Mouse (Mus musculus) heart, adult 9 months (tissue): Measurements from ENCODE around the gene Arid1b.

Experiments used
- DNase-seq, 2 experiments: peaks; one replicate each; pipeline ENCODE4 v3.0.0; 2022; ENCODE audit warnings: low spot score in 2 of 2

Gene Arid1b

DNA sequence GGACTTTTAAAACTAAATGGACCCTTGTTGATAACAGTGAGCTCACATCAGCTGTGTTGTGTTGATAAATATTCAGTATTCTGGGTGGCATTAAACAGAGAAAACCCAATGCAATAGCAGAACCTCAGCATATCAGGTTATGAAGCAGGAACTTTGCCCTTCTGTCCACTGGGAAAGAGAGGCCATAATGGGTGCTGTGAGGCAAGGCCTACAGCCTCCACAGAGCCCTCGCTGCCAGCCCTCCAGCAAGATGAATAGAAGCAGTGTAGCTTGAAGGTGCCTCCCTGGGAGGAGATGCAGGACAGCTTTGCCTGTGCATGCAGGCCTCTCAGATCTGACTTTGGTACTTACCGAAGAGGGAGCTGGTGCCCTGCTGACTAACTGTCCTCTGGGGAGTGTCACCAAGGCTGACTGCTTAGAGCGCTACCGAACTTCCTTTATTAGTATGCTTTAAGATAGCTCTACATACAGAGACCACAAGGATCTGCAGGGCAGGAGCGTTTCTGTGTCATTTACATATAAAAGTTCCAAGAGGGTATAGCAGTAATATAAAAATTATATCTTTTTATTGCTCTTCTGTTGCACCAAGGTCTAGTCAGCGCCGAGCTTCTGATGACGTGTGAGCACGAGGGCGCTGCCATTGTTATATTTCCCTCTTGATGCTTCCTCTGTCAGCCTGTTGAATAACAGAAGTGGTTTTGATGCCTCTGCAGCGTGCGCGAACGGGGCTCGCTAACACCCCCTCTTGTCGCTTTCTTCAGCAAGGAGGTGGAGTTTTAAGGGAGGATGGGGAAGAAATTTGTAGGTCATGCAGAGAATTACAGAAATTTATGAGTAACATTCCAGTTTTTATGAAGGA lies 244.5 kb downstream of the Arid1b start:
- DNase-seq: no peak

DNA sequence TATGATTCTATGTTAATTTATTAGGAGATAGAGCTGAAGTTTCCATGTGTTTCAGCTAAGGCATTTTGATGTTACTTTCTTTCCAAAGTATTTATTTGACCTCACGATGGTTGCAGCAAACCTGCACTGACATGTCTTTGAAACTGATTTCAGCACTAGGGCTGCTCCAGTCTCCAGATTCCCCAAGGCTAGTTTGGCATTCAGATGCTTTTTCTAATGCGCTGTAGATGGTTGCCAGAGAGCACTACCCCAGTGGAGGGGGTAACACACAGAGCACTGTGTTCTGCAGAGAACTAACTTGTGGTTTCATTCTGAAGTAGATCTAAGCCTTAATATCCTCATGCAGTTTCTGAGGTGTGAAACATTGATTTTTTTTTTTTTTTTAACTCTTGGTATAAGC lies 250.4 kb downstream of the Arid1b start:
- DNase-seq: no peak

DNA sequence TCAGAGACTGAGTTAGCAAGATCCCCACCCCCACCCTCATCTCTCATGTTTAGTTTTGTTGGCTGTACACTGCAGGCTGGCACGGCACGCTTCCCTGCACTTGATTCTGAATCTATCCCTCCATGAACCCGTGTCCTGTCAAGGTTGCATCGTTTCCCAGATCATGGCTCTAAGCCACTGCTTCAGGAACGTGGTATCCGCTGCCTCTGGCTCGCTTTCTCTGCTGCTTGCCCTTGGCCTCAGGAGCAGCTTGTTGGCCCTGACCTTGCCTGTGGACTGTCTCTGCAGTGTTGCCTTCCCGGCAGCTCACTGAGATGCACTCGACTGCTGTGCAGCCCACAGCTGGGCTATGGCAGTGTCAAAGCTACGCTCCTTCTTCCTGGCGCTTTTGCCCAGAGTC lies 252.6 kb downstream of the Arid1b start:
- DNase-seq: peak; percentile 66 to 76

- DNase-seq: no peak
These were observed 253.1 kb downstream of the Arid1b start for GRCm38 (mm10) chr17:5247247-5247646.

- no peak for DNase-seq
These were observed 253.6 kb downstream of the Arid1b start for GRCm38 (mm10) chr17:5247737-5248136.

- DNase-seq: peak in 1 of 2 experiments; percentile 43
These were observed 255.0 kb downstream of the Arid1b start for GRCm38 (mm10) chr17:5248957-5249656.

DNA sequence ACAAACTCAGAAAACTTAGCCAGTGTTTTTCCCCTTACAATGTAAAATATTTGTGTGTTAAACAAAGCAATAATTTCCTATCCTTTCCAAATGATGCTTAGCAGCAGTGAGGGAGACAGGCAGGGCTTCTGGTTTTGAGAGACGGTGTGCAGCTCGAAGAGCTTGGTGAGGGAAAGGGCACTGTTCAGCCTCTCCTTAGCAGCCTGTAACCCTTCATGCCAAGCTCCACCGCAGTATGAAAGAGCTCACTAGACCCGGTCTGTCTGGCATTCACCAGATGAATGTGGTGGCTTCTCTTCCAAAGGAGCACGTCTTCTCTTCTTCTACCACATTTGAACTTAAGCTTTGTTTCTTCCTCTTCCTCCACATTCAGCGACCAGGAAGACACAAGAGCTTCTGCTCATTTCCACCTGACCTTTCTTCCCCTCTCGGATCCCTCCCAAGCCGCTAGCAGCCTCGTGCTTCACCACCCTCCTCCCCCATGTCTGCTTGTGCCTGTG lies 255.6 kb downstream of the Arid1b start:
- no peak for DNase-seq

DNA sequence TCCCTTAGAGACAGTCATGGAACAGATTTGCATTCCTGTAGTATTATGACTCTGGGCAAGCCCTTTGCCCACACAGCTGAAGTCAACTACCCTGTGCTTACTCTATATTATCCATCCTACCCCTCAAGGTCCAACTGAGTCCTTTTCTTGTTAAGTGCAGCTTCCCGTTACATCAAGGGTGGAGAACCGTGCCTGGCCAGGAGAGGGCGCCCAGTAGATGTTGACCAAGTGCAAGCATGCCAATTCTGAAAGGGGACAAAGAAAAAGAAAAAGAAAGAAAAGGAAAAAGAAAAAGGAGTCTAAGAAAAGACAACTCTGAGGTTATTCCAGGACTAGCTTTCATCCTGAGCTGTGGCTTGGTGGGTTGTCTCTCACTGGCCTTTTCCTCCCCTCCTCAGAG lies 258.3 kb downstream of the Arid1b start:
- peak in 1 of 2 experiments; percentile 56 for DNase-seq

DNA sequence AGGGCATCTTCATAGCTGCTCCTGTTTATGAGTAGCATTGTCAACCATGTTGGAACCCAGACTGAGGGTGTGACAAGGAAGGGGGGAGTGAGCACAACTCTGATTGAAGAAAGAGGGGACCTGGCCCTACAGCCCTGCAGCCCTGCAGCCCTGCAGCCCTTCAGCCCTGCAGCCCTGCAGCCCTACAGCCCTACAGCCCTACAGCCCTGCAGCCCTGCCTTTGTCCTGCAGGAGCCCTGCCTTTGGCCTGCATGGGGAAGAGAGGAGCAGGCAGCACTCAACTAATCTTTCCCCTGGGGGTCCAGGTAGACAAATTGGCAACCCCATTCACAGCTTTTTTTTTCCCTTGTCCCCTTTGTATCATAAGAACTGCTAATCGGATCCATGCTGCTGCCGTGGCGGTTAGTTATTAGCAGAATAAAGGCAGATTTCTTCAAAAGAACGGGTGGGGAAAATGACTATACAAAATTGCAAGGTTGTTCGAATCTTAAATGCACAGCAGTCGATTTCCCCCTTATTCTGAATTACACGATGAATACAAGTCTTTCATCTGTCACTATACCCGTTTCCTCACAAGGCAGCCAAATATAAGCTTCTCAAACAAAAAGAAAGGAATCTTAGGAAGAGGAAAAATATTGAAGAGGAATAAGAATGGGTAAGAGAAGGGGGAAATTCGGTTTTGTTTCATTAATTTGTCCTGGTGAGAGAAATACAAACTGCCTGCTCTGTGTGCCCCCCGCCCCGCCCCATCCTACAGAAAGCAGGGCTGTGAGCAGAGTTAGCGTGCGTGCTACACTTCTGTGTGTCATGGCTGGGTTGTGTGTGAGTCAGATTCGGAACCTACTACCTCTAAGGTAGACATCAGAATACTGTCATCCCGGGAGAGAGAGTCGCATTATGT lies 260.8 kb downstream of the Arid1b start:
- no peak for DNase-seq

GRCm38 (mm10) chr17:5255618-5255933 lies 261.4 kb downstream of the Arid1b start:
- DNase-seq: no peak

DNA sequence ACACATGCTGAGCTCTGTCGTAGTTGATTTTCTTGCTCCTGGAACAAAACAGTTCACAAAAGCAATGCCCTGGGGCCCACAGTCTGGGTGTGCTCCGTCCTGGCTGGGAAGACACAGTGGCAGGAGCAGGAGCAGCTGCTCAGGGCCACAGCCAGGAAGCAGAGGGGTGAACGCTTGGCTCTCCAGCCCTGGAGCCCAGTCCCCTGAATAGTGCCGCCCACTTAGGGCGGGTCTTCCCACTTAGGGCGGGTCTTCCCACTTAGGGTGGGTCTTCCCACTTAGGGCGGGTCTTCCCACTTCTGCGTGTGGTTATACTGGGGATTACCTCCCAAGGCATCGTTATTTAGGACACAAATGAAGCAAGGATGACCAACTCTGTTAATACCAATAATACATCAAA lies 264.8 kb downstream of the Arid1b start:
- no peak for DNase-seq

- no peak for DNase-seq
These were observed 267.1 kb downstream of the Arid1b start for GRCm38 (mm10) chr17:5261131-5261651.

- DNase-seq: peak in 1 of 2 experiments; percentile 46
These were observed 267.9 kb downstream of the Arid1b start for GRCm38 (mm10) chr17:5261874-5262605.

- DNase-seq: no peak
These were observed 268.7 kb downstream of the Arid1b start for GRCm38 (mm10) chr17:5262788-5263187.

GRCm38 (mm10) chr17:5264783-5265182 lies 270.7 kb downstream of the Arid1b start:
- DNase-seq: no peak

DNA sequence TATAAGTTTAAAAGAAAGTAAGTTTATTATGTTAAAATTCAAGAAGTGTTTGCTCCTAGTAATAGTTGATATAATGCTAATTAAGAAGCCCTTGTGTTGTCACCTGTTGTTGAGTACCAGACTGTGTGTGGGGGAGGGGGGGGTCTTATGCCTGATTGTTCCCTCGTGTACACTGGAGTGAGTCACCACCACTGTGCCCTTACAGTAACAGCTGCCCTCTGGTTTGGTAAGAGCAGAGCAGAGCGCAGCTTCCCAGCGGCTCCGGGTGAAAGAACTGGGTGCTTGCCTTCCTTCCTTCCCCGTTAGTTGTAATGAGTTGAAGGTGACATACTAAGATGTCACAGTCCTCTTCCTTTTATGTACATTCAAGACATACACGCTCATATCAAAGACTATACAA lies 271.5 kb downstream of the Arid1b start:
- no peak for DNase-seq

GRCm38 (mm10) chr17:5267747-5268146 lies 273.6 kb downstream of the Arid1b start:
- DNase-seq: no peak

GRCm38 (mm10) chr17:5269302-5269701 lies 275.2 kb downstream of the Arid1b start:
- DNase-seq: no peak

GRCm38 (mm10) chr17:5269774-5270173 lies 275.6 kb downstream of the Arid1b start:
- DNase-seq: no peak

DNA sequence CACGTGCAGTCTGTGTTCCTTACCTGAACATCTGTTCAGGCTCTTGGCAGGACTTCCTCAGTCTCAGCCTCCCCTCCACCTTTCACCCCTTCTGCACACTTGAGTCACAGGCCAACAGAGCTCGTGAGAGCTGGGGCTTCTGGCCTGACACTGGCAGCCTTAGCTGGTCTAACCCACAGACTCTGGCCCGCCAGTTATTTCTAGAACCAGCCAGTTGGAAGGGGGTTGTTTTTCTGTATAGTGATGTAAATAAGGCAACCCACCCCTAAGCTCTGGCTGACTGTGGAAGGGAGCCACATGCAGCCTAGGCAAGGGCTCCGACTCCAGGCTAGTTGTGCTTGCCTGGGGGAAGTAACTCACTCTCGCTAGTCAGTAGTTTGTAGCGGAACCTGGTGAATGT lies 276.7 kb downstream of the Arid1b start:
- no peak for DNase-seq

DNA sequence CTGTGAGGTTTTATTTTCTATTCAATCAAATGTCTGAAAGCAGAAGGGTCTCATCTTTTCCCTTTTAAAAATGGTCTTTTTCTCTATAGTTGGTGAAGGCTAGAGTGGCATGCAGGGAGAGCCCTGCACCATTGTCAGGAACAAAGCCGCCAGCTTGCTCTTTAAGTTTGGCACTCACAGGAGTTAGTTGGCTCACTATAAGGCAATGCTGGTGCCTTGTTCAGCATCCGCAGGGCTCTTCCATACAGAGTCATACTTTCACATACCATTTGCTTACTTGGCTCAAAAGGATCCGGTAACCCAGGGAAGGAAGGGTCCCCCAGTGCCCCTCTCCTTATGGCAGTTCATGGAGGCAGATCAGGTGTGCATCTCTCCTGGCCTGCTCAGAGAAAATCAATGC lies 279.0 kb downstream of the Arid1b start:
- DNase-seq: no peak
